Mouse (Mus musculus) liver, embryonic 14.5 days (tissue): Measurements from ENCODE around the gene Card14.

Experiments
- CTCF ChIP-seq: IDR thresholded peaks from 2 replicates; pipeline ENCODE4 v1.5.1; 2016; ENCODE audit warnings: antibody characterized with exemption, low read depth, control low read depth
- EP300 ChIP-seq: IDR thresholded peaks from 2 replicates; pipeline ENCODE4 v1.6.1; 2016; ENCODE audit warnings: antibody characterized with exemption, low read depth

- TF ChIP-seq CTCF = no peak
- no peak for TF ChIP-seq EP300
Observed at GRCm38 (mm10) chr11:119297996-119298395, 9.6 kb upstream of the Card14 start.
